Mouse (Mus musculus) neural tube, embryonic 10.5 days (tissue): ENCODE results near the gene Osgep.
"Not testable (repeated sequence)": the region's sequence is repeated elsewhere in the genome, so short reads cannot be mapped to it uniquely, and the experiment has no call there.

Experiments used
- DNase-seq: peaks from one replicate; pipeline ENCODE4 v3.0.0-alpha.2; 2017; ENCODE audit warnings: low spot score; ENCODE audit errors: extremely low spot score

Osgep gene

GRCm38 (mm10) chr14:50931493-50932020, 6.9 kb upstream of the Osgep start:
- no peak for DNase-seq

- DNase-seq = peak; percentile 97
Measured at GRCm38 (mm10) chr14:50930754-50931492, 6.2 kb upstream of the Osgep start, which contains the start of the genes Pip4p1 and Pnp. Gene Pip4p1, minus strand, starts transcription at chr14:50930856. Gene Pnp, plus strand, starts transcription at chr14:50931082.

DNA sequence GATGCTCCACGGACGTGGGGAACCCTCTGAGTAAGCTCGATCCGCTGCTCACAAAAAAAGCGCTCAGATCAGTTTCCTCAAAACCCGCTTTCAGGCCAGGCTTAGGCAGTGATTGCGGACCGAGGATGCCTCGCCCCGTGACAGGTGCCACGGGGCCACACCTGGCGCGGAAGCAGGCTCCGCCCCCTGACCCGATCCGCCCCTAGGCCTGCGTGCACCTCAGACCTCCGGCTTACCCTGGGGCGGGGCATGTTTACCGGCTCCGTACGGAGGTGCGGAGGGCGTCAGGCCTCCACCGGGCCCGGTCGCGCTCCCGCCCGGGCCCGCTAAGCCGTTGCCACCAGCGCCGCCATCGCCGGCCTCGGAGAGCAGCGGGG, 5.7 kb upstream of the Osgep start:
- DNase-seq = no peak

- DNase-seq = no peak
Measured at GRCm38 (mm10) chr14:50929951-50930350, 5.3 kb upstream of the Osgep start.

GRCm38 (mm10) chr14:50927366-50927765, 2.7 kb upstream of the Osgep start:
- no peak for DNase-seq

GRCm38 (mm10) chr14:50925111-50925920, 623 bp upstream of the Osgep start:
- DNase-seq = peak; percentile 44

DNA sequence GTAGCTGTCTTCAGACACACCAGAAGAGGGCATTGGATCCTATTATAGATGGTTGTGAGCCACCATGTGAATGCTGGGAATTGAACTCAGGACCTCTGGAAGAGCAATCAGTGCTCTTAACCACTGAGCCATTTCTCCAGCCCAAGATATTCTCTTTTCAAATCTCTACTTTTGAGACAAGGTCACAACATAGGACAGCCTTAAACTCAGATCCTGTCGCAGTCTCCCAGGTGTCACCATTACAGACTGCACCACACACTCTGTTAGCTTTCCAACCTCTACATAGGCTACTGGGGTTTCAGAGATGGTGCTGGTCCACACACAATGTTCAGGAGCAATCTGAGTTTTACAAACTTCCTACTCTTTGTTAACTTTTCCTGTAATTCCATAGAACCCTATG, 1.3 kb downstream of the Osgep start:
- not testable (repeated sequence) for DNase-seq

- no peak for DNase-seq
Measured at GRCm38 (mm10) chr14:50911356-50911755, 13.3 kb downstream of the Osgep start.

- DNase-seq = no peak
Measured at GRCm38 (mm10) chr14:50908126-50908525, 16.6 kb downstream of the Osgep start.

GRCm38 (mm10) chr14:50905327-50905726, 19.4 kb downstream of the Osgep start:
- not testable (repeated sequence) for DNase-seq

DNA sequence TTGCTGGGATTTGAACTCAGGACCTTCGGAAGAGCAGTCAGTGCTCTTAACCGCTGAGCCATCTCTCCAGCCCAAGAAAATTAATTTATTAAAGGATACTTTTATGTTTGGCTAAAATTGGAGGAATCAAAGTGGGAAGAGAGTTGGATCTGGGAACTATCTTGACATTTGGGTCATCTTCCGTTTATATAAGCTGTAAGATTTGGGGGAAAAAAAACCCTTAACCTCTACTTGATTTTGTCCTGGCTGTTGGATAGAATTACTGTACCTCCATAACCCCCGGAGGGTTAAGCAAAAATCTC, 19.9 kb downstream of the Osgep start:
- DNase-seq = no peak

- DNase-seq = peak; percentile 60
Measured at GRCm38 (mm10) chr14:50903973-50904827, 20.5 kb downstream of the Osgep start.

DNA sequence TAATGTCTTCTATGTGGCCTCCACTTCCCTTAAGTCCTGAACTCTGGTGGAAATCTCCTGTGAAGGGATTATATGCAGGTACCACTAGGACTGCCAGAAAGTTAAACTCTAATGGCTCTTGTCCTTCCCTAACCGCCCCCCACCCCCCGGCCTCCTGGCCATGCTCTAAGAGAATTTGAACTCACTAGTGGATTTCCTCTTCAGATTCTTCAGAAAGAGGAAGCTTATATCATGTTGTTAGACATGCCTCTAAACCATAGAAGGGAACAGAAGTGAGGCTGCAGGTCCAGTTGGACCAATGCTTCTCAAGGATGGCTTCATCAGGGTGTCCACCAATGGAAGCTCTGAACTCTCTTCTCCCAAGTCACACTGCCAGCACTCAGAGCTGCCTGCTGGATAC, 26.7 kb downstream of the Osgep start:
- not testable (repeated sequence) for DNase-seq

DNA sequence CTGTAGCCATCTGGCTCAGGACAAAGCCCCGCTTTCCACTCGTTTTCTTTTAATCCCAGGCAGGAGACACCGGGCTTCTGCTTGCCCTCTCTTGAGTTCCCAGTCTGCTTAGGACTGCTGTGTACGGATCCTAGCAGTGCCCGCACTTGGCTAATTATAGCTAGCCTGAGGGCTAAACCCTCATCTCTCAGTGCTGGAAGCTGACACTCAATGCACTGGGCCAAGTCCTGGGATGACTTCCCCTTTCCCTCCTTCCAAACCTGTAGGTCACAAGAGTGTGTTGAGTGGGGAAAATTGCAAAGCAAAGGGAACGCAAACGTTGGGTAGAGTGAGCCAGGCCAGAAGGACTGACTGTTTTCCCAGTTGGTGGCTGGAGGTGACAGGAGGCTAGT, 27.3 kb downstream of the Osgep start, which contains the start of gene Klhl33:
Gene Klhl33 (minus strand): TSS at position 134 of the 392 bp plus-strand sequence.
- peak; percentile 15 for DNase-seq

GRCm38 (mm10) chr14:50896747-50897373, 27.8 kb downstream of the Osgep start:
- peak; percentile 32 for DNase-seq

DNA sequence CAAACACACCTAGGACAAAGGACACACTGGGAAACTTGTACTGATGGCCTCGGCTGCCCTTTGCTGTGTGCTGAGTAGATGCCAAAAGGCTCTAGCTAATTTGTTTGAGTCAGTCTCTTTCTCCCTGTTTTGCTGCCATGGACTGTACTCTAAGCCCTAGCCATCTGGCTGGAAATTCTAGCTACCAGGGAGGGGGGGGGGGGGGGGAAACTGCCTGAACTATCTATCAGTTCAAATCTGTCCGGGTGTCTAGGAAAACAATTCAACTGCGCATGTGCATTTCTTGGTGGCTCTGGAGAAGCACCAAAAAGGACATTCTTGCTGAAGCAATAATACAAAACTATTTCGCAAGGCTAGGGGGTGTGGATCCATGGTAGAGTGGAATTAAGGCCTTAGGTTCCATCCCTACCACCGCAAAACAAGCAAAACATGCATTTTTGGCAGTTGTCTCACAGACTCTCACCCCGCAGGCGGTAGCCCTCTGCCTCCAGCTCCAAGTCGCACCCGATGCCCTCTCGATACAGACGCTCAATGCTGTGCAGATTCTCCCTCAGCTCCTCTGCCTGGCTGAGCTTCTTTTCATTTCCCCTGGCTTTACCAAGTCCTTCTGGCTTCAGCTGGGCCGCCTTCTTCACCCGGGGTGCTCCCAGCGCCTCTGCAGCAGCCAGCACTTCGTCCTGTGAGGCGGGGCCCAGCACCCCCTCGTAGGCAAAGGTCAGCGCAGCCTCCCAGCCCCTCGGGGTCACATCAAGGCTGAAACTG, 28.5 kb downstream of the Osgep start:
- DNase-seq = peak; percentile 40

- DNase-seq = no peak
Measured at GRCm38 (mm10) chr14:50895407-50895806, 29.3 kb downstream of the Osgep start.

GRCm38 (mm10) chr14:50892541-50893459, 31.9 kb downstream of the Osgep start:
- DNase-seq = no peak

DNA sequence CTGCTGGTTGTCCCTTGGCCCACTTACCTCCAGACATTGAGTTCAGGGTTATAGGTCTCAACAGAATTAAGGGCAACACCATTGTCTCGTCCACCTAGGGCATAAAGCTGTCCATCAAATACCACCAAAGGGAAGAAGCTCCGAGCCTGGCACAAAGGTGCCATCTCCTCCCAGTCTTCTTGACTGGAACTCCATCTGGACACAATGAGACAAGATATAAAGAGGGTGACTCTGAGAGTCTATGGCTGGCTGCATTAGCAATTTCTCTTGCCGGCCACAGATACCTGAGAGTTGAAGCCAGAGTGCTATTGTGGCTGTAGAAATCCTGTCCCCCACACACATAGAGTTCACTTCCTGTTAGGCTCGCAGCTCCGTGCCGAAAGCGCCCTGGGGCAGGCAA, 32.6 kb downstream of the Osgep start:
- no peak for DNase-seq
